Mouse (Mus musculus) myocyte (in vitro differentiated cells): ENCODE measurements around the gene Rfx4.

ENCODE experiments used
- CEBPB ChIP-seq: IDR thresholded peaks from 2 replicates; pipeline ENCODE4 v1.6.1; 2011; ENCODE audit warnings: mild to moderate bottlenecking, moderate library complexity; ENCODE audit not compliant: poor library complexity, insufficient read depth, severe bottlenecking
- E2F4 ChIP-seq: IDR thresholded peaks from one replicate; pipeline ENCODE4 v1.6.1; 2011; ENCODE audit warnings: mild to moderate bottlenecking, control low read depth, moderate library complexity; ENCODE audit not compliant: insufficient read depth
- MAX ChIP-seq: IDR thresholded peaks from one replicate; pipeline ENCODE4 v1.6.1; 2011; ENCODE audit warnings: low read depth, mild to moderate bottlenecking, control low read depth
- MYOD1 ChIP-seq, 3 experiments: IDR thresholded peaks; one replicate each; pipeline ENCODE4 v1.6.1; 2011; ENCODE audit warnings: control low read depth in 2 of 3, low read depth in 2 of 3, mild to moderate bottlenecking in 2 of 3, moderate library complexity in 1 of 3; ENCODE audit not compliant: insufficient read length in 2 of 3, control insufficient read depth in 1 of 3
- MYOG ChIP-seq, 3 experiments: IDR thresholded peaks; one replicate each; pipeline ENCODE4 v1.6.1; 2011; ENCODE audit warnings: control low read depth in 2 of 3, low read depth in 2 of 3, mild to moderate bottlenecking in 2 of 3; ENCODE audit not compliant: insufficient read length in 2 of 3, control insufficient read depth in 1 of 3, insufficient read depth in 1 of 3
- POLR2A ChIP-seq: IDR thresholded peaks from one replicate; pipeline ENCODE4 v1.6.1; 2011; ENCODE audit warnings: low read depth, mild to moderate bottlenecking, control low read depth, moderate library complexity; ENCODE audit not compliant: insufficient read length
- POLR2AphosphoS2 ChIP-seq: IDR thresholded peaks from one replicate; pipeline ENCODE4 v1.6.1; 2011; ENCODE audit warnings: low read depth, control low read depth; ENCODE audit not compliant: insufficient read length
- REST ChIP-seq: IDR thresholded peaks from one replicate; pipeline ENCODE4 v1.6.1; 2011; ENCODE audit warnings: mild to moderate bottlenecking, control low read depth, moderate library complexity; ENCODE audit not compliant: insufficient read depth, insufficient read length
- SRF ChIP-seq: IDR thresholded peaks from one replicate; pipeline ENCODE4 v1.6.1; 2011; ENCODE audit warnings: low read depth; ENCODE audit not compliant: control insufficient read depth, insufficient read length
- TCF12 ChIP-seq: IDR thresholded peaks from one replicate; pipeline ENCODE4 v1.6.1; 2011; ENCODE audit warnings: mild to moderate bottlenecking, control low read depth; ENCODE audit not compliant: poor library complexity, insufficient read depth, severe bottlenecking
- TCF3 ChIP-seq: IDR thresholded peaks from one replicate; pipeline ENCODE4 v1.6.1; 2011; ENCODE audit warnings: low read depth, control low read depth; ENCODE audit not compliant: insufficient read length
- USF1 ChIP-seq: IDR thresholded peaks from one replicate; pipeline ENCODE4 v1.6.1; 2011; ENCODE audit warnings: low read depth, mild to moderate bottlenecking, control low read depth, moderate library complexity

DNA sequence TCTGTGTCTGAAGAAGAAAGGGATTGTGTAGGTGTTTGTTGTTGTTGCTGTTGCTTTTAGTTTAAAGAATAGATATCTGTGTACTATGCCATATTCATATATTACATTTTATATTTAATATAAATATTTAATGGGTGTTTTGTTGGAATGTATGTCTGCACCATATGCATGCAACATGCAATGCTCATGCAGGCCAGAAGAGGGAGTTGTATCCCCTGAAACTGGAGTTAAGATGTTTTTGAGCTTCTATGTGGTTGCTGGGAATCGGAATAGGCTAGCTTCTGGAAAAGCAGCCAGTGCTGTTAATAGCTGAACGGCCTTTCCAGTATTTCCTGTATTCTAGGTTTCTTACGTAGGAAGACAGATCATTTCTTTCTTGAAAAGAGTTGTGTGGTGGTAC, 189.8 kb downstream of the Rfx4 start:
- TF ChIP-seq POLR2A: no peak
- TF ChIP-seq POLR2AphosphoS2: no peak
- TF ChIP-seq MYOD1 (IDR thresholded peaks at IDR 0.05; ENCODE audit: control insufficient read depth in 1 of 3, insufficient read length in 2 of 3, low read depth in 2 of 3): no peak
- no peak for TF ChIP-seq CEBPB
- TF ChIP-seq USF1: no peak
- no peak for TF ChIP-seq SRF
- TF ChIP-seq TCF3: no peak
- no peak for TF ChIP-seq TCF12
- TF ChIP-seq REST: no peak
- TF ChIP-seq E2F4: no peak
- no peak for TF ChIP-seq MYOG (IDR thresholded peaks at IDR 0.05; ENCODE audit: control insufficient read depth in 1 of 3, insufficient read depth in 1 of 3, insufficient read length in 2 of 3, low read depth in 2 of 3)
- TF ChIP-seq MAX: no peak
